Mouse (Mus musculus) cortical plate, adult 2 months (tissue): ENCODE results near the gene Slc31a1.

Experiments used
- CTCF ChIP-seq: fragments of 200-500 bp; IDR thresholded peaks from 2 replicates; pipeline ENCODE4 v1.5.1; 2011; ENCODE audit warnings: mild to moderate bottlenecking, control low read depth, low read length; ENCODE audit not compliant: insufficient read depth; ENCODE audit errors: extremely low read depth
- POLR2A ChIP-seq: fragments of 200-500 bp; IDR thresholded peaks from 2 replicates; pipeline ENCODE4 v1.6.1; 2011; ENCODE audit warnings: mild to moderate bottlenecking, low read length, control low read depth; ENCODE audit not compliant: insufficient read depth; ENCODE audit errors: extremely low read depth

GRCm38 (mm10) chr4:62440544-62440943 lies 80.0 kb downstream of the Slc31a1 start:
- TF ChIP-seq CTCF: no peak
- TF ChIP-seq POLR2A: no peak
